Mouse (Mus musculus) left cerebral cortex, postnatal 25 days (tissue): ENCODE results near the gene Erc1. TPM values are rescaled to one million over a fixed set of nuclear protein-coding genes. Genes with fewer than 3 reads are reported as not detected.
A peak's percentile ranks its signal among the peaks of the same experiment; 100 is the strongest.
"Not testable (repeated sequence)": the region's sequence is repeated elsewhere in the genome, so short reads cannot be mapped to it uniquely, and the experiment has no call there.

Experiments
- DNase-seq, 2 experiments: peaks; one replicate each; pipeline ENCODE4 v3.0.0; 2022; ENCODE audit warnings: low spot score in 2 of 2, mixed read lengths in 1 of 2
- intact Hi-C: fragments of 180-260 bp; cut with DNase I; formaldehyde crosslinking; loops from one replicate; pipeline ENCODE4 v1.15.1; 2025
- total RNA-seq, 2 experiments: library from RNA; stranded (reverse); gene quantifications; 2 replicates each; pipeline ENCODE4 v1.2.3; 2021

Erc1 gene
- total RNA-seq, 2 experiments from 2014 or later: 54.4 to 55.6 TPM

- intact Hi-C loops: no loop called here
- DNase-seq: no peak
Observed at GRCm38 (mm10) chr6:119815426-119815825, 32.5 kb downstream of the Erc1 start.

- intact Hi-C loops: loop anchor here (5.0 kb wide), 1 partner anchor 34 kb away; the partner anchor contains the start of gene Erc1
- DNase-seq: not testable (repeated sequence)
Observed at GRCm38 (mm10) chr6:119813055-119813454, 34.9 kb downstream of the Erc1 start.

- intact Hi-C loops: no loop called here
Observed at GRCm38 (mm10) chr6:119808726-119809505, 39.1 kb downstream of the Erc1 start.

GRCm38 (mm10) chr6:119803239-119803638 lies 44.7 kb downstream of the Erc1 start:
- intact Hi-C loops: no loop called here
- no peak for DNase-seq

More at GRCm38 (mm10) chr6:119808726-119809505, 39.1 kb downstream of the Erc1 start:
- peak; percentile 8 to 86 for DNase-seq

GRCm38 (mm10) chr6:119796911-119797486 lies 51.0 kb downstream of the Erc1 start:
- DNase-seq: peak; percentile 45 to 77
- intact Hi-C loops: loop anchor here (1.0 kb wide), 1 partner anchor 105 kb away; the partner anchor contains the start of gene Rad52

GRCm38 (mm10) chr6:119796291-119796690 lies 51.7 kb downstream of the Erc1 start:
- intact Hi-C loops: no loop called here

GRCm38 (mm10) chr6:119792562-119792961 lies 55.4 kb downstream of the Erc1 start:
- intact Hi-C loops: loop anchor here (2.0 to 5.0 kb wide), 3 partner anchors 132 to 405 kb away; no protein-coding TSS in a partner anchor
- DNase-seq: peak; percentile 35 to 65

More at GRCm38 (mm10) chr6:119796291-119796690, 51.7 kb downstream of the Erc1 start:
- peak; percentile 4 to 8 for DNase-seq

- DNase-seq: no peak
- intact Hi-C loops: no loop called here
Observed at GRCm38 (mm10) chr6:119782416-119782815, 65.6 kb downstream of the Erc1 start.

GRCm38 (mm10) chr6:119781109-119781508 lies 66.9 kb downstream of the Erc1 start:
- no peak for DNase-seq
- intact Hi-C loops: no loop called here

- intact Hi-C loops: no loop called here
- no peak for DNase-seq
Observed at GRCm38 (mm10) chr6:119768778-119769177, 79.2 kb downstream of the Erc1 start.

GRCm38 (mm10) chr6:119764355-119764754 lies 83.6 kb downstream of the Erc1 start:
- DNase-seq: no peak
- intact Hi-C loops: no loop called here

- intact Hi-C loops: no loop called here
- no peak for DNase-seq
Observed at GRCm38 (mm10) chr6:119759866-119760265, 88.1 kb downstream of the Erc1 start.

- no peak for DNase-seq
- intact Hi-C loops: no loop called here
Observed at GRCm38 (mm10) chr6:119758490-119758889, 89.5 kb downstream of the Erc1 start.

GRCm38 (mm10) chr6:119757796-119758195 lies 90.2 kb downstream of the Erc1 start:
- no peak for DNase-seq
- intact Hi-C loops: no loop called here

- DNase-seq: no peak
- intact Hi-C loops: no loop called here
Observed at GRCm38 (mm10) chr6:119755866-119756265, 92.1 kb downstream of the Erc1 start.

- no peak for DNase-seq
- intact Hi-C loops: no loop called here
Observed at GRCm38 (mm10) chr6:119749093-119749635, 98.8 kb downstream of the Erc1 start.

- intact Hi-C loops: no loop called here
- DNase-seq: no peak
Observed at GRCm38 (mm10) chr6:119741861-119742260, 106.1 kb downstream of the Erc1 start.

- intact Hi-C loops: no loop called here
- DNase-seq: peak in 1 of 2 experiments; percentile 10
Observed at GRCm38 (mm10) chr6:119740541-119740940, 107.4 kb downstream of the Erc1 start.

- DNase-seq: no peak
- intact Hi-C loops: no loop called here
Observed at GRCm38 (mm10) chr6:119738638-119739375, 109.2 kb downstream of the Erc1 start.

GRCm38 (mm10) chr6:119737716-119738115 lies 110.3 kb downstream of the Erc1 start:
- DNase-seq: no peak
- intact Hi-C loops: no loop called here
